In the genomic region with DNA sequence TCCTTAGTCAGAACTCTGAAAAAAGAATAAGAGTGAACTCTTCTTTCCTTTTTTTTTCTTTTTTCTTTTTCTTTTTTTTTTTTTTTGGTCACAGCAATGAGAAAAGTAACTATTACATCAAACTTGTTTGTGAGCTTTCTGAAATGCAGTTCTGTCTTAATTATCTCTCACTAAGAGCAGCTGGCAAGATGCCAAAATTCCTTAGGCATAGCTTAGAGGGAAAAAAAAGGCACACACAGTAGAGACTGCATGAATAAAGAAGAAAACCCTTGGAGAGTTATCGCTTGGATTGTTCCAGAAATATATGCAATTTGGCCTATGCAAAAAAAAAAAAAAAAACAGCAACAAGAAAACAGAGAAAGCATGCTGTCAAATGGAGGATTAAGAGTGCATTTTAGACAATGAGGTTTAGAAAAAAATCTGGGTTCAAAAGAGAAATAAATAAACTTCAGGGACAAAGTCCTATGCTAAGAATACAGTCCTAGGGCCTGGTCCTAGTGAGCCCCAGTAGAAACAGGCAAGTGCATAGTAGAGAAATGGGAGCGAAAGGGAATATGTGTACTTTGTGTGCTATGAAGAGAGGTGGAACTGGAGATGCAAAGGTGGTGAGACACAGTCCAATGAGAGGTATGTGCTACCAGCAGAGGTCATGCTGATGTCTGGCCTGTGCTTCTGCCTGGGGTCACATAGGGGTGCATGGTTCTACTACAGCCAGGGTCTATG, we compare ENCODE assay signal across 11 mouse cellular contexts.
A peak's percentile ranks its signal among the peaks of the same experiment; 100 is the strongest.
DNase-seq lines count a peak whose midpoint lies in the region; ATAC-seq and TF ChIP-seq lines count a peak whose summit lies in the region.
"Had no signal": no experiment of that assay in that cellular context is flagged by ENCODE, and none has a peak within 500 bp of the region (broad histone marks: within the 10 kb centered on the region; RNA-seq: fewer than 3 reads in every experiment).

No protein-coding gene starts in this region.

- H3K27me3 ChIP-seq in embryonic facial prominence, embryonic 11.5 days (ENCODE audit: control insufficient read depth, insufficient read depth, low read length): no peaks in the 10 kb centered on the region
- H3K27me3 ChIP-seq in embryonic facial prominence, embryonic 10.5 days (replicated peaks; ENCODE audit: low read depth, poor library complexity, severe bottlenecking): no peaks in the 10 kb centered on the region
- no peaks in the 10 kb centered on the region for H3K27me3 ChIP-seq in kidney, adult 2 months (replicated peaks; ENCODE audit: control insufficient read depth, insufficient read depth, low read length)
- no peaks in the 10 kb centered on the region for H3K27me3 ChIP-seq in kidney, embryonic 16.5 days (ENCODE audit: insufficient read depth, low read length)
- H3K27me3 ChIP-seq in forebrain, embryonic 15.5 days: no peaks in the 10 kb centered on the region

- DNase-seq in embryonic facial prominence, embryonic 11.5 days (ENCODE audit: low spot score): peak; percentile 7
- DNase-seq in embryonic facial prominence, embryonic 10.5 days (ENCODE audit: low spot score): no peak
- DNase-seq in kidney, adult 2 months: peak; percentile 13
- DNase-seq in ES-E14 (ENCODE audit: low read depth, low spot score): no peak
- no peak for DNase-seq in urinary bladder, postnatal 10 days (ENCODE audit: low spot score)
- DNase-seq in ovary, postnatal 10 days (ENCODE audit: low spot score): no peak
- DNase-seq: adrenal gland, adult 2 months; thymus, adult 18-20 months had no signal

- H3K4me1 ChIP-seq in embryonic facial prominence, embryonic 11.5 days (ENCODE audit: control insufficient read depth, insufficient read depth, low read length): no peaks in the 10 kb centered on the region
- no peaks in the 10 kb centered on the region for H3K4me1 ChIP-seq in embryonic facial prominence, embryonic 10.5 days
- H3K4me1 ChIP-seq in kidney, adult 2 months (ENCODE audit: control insufficient read depth, insufficient read depth, low read length): no peaks in the 10 kb centered on the region
- no peaks in the 10 kb centered on the region for H3K4me1 ChIP-seq in kidney, embryonic 16.5 days (ENCODE audit: insufficient read depth, low read length)
- H3K4me1 ChIP-seq in ES-E14 (ENCODE audit: control insufficient read depth in 2 of 2, insufficient read depth in 2 of 2, low read length in 2 of 2, poor library complexity in 1 of 2): no peaks in the 10 kb centered on the region
- H3K4me1 ChIP-seq in forebrain, embryonic 15.5 days: no peaks in the 10 kb centered on the region

- H3K9me3 ChIP-seq in embryonic facial prominence, embryonic 11.5 days (replicated peaks; ENCODE audit: control insufficient read depth, low read length): no peaks in the 10 kb centered on the region
- no peaks in the 10 kb centered on the region for H3K9me3 ChIP-seq in embryonic facial prominence, embryonic 10.5 days
- no peaks in the 10 kb centered on the region for H3K9me3 ChIP-seq in kidney, embryonic 16.5 days (ENCODE audit: low read length)
- no peaks in the 10 kb centered on the region for H3K9me3 ChIP-seq in ES-E14 (ENCODE audit: control insufficient read depth, insufficient read depth, low read depth, low read length)
- no peaks in the 10 kb centered on the region for H3K9me3 ChIP-seq in forebrain, embryonic 15.5 days

- no peak overlapping the region for H3K4me2 ChIP-seq in embryonic facial prominence, embryonic 11.5 days (ENCODE audit: low read depth, low read length)
- no peak overlapping the region for H3K4me2 ChIP-seq in kidney, embryonic 16.5 days (replicated peaks; ENCODE audit: low read depth, low read length)
- H3K4me2 ChIP-seq in forebrain, embryonic 15.5 days (replicated peaks): no peak overlapping the region

- TF ChIP-seq CTCF in kidney, adult 2 months (conservative IDR thresholded peaks at IDR 0.05; ENCODE audit: insufficient read depth, insufficient read length, low read depth, low read length): no peak

- H3K36me3 ChIP-seq in embryonic facial prominence, embryonic 11.5 days (replicated peaks; ENCODE audit: control insufficient read depth, insufficient read depth, low read depth, low read length): no peaks in the 10 kb centered on the region
- H3K36me3 ChIP-seq in embryonic facial prominence, embryonic 10.5 days (replicated peaks): no peaks in the 10 kb centered on the region
- no peaks in the 10 kb centered on the region for H3K36me3 ChIP-seq in kidney, adult 2 months (ENCODE audit: control insufficient read depth, insufficient read depth, low read length)
- H3K36me3 ChIP-seq in kidney, embryonic 16.5 days (ENCODE audit: insufficient read depth, low read length): no peaks in the 10 kb centered on the region
- no peaks in the 10 kb centered on the region for H3K36me3 ChIP-seq in ES-E14 (ENCODE audit: control insufficient read depth, insufficient read depth, low read length, poor library complexity, severe bottlenecking)
- no peaks in the 10 kb centered on the region for H3K36me3 ChIP-seq in forebrain, embryonic 15.5 days

- H3K4me3 ChIP-seq in embryonic facial prominence, embryonic 11.5 days (ENCODE audit: low read depth, low read length): no peak overlapping the region
- H3K4me3 ChIP-seq in embryonic facial prominence, embryonic 10.5 days: no peak overlapping the region
- H3K4me3 ChIP-seq in kidney, adult 2 months (ENCODE audit: insufficient read depth, low read depth, low read length): no peak overlapping the region
- no peak overlapping the region for H3K4me3 ChIP-seq in kidney, embryonic 16.5 days (ENCODE audit: low read length)
- no peak overlapping the region for H3K4me3 ChIP-seq in ES-E14 (ENCODE audit: insufficient read depth in 1 of 2, low read depth in 1 of 2, low read length in 2 of 2, poor library complexity in 1 of 2, severe bottlenecking in 1 of 2)
- no peak overlapping the region for H3K4me3 ChIP-seq in forebrain, embryonic 15.5 days
- H3K4me3 ChIP-seq: layer of hippocampus, adult 2 months had no signal

- TF ChIP-seq POLR2A in kidney, adult 2 months (IDR thresholded peaks at IDR 0.05; ENCODE audit: low read depth, low read length): no peak

- H3K27ac ChIP-seq in embryonic facial prominence, embryonic 11.5 days (replicated peaks; ENCODE audit: low read depth, low read length): no peak overlapping the region
- H3K27ac ChIP-seq in embryonic facial prominence, embryonic 10.5 days (replicated peaks): no peak overlapping the region
- H3K27ac ChIP-seq in kidney, adult 2 months (ENCODE audit: insufficient read depth, low read depth, low read length): no peak overlapping the region
- H3K27ac ChIP-seq in kidney, embryonic 16.5 days (ENCODE audit: low read length): no peak overlapping the region
- H3K27ac ChIP-seq in ES-E14 (ENCODE audit: insufficient read depth, low read depth, low read length, poor library complexity, severe bottlenecking): no peak overlapping the region
- H3K27ac ChIP-seq in forebrain, embryonic 15.5 days (replicated peaks): no peak overlapping the region
- H3K27ac ChIP-seq: layer of hippocampus, adult 2 months had no signal

- 88% methylated on average over 2 of the region's 2 CpGs for WGBS in embryonic facial prominence, embryonic 11.5 days
- 94% methylated on average over 2 of the region's 2 CpGs for WGBS in embryonic facial prominence, embryonic 10.5 days
- 76% methylated on average over 2 of the region's 2 CpGs for WGBS in kidney, adult 2 months
- 78% methylated on average over 2 of the region's 2 CpGs for WGBS in kidney, embryonic 16.5 days
- 49% methylated on average over 2 of the region's 2 CpGs for WGBS in forebrain, embryonic 15.5 days

- ATAC-seq in embryonic facial prominence, embryonic 11.5 days (replicated peaks; ENCODE audit: insufficient number of reproducible peaks, low FRiP score, low TSS enrichment, low read depth): no peak
- no peak for ATAC-seq in kidney, embryonic 16.5 days (ENCODE audit: low FRiP score, low TSS enrichment)
- ATAC-seq in forebrain, embryonic 15.5 days (replicated peaks): peak; percentile 46; the same call in 1 of the 2 replicates

- in situ Hi-C loops in ES-E14 (cut with MboI; ENCODE audit: low sequenced_read_pairs in 2 of 2, unreplicated experiment in 2 of 2): no loop called here

- H3K9ac ChIP-seq in embryonic facial prominence, embryonic 11.5 days (replicated peaks; ENCODE audit: low read length): no peak overlapping the region
- no peak overlapping the region for H3K9ac ChIP-seq in kidney, embryonic 16.5 days (replicated peaks; ENCODE audit: low read length)
- no peak overlapping the region for H3K9ac ChIP-seq in ES-E14 (ENCODE audit: insufficient read depth, low read depth, low read length, poor library complexity, severe bottlenecking)
- no peak overlapping the region for H3K9ac ChIP-seq in forebrain, embryonic 15.5 days (replicated peaks)

TF ChIP-seq in ES-E14, 5 proteins besides CTCF, POLR2A, EP300 and RAD21:
- TF ChIP-seq ZNF384 (IDR thresholded peaks at IDR 0.05; ENCODE audit: low read depth, low read length) (peak; percentile 64; the same call in 1 of the 2 replicates), CHD2 (IDR thresholded peaks at IDR 0.05; ENCODE audit: low read depth, low read length) (no peak)
TF ChIP-seq in ES-E14: peak in this region for 1.

Comparison
In these comparisons a context has a peak if more than half of its experiments do, and no peak if none do; other contexts are left out.
1. DNase-seq: peak in embryonic facial prominence, embryonic 11.5 days (single experiment) and kidney, adult 2 months (single experiment); none in embryonic facial prominence, embryonic 10.5 days (single experiment), ES-E14 (single experiment), urinary bladder, postnatal 10 days (single experiment) and ovary, postnatal 10 days (single experiment).